Mouse (Mus musculus) spleen, embryonic (tissue): ENCODE measurements at regions not wholly inside any gene's neighbourhood (a gene's known extent, or its start where the extent isn't known, plus 50 kb on each side); places are given as distances from the start of the nearest gene placed in this dataset.

Experiments
- CTCF ChIA-PET: fragments of 350-600 bp; sonication (Branson Sonifier 250); formaldehyde crosslinking; loops from one replicate; lab custom pipeline; 2022; lab: Charles Lee

DNA sequence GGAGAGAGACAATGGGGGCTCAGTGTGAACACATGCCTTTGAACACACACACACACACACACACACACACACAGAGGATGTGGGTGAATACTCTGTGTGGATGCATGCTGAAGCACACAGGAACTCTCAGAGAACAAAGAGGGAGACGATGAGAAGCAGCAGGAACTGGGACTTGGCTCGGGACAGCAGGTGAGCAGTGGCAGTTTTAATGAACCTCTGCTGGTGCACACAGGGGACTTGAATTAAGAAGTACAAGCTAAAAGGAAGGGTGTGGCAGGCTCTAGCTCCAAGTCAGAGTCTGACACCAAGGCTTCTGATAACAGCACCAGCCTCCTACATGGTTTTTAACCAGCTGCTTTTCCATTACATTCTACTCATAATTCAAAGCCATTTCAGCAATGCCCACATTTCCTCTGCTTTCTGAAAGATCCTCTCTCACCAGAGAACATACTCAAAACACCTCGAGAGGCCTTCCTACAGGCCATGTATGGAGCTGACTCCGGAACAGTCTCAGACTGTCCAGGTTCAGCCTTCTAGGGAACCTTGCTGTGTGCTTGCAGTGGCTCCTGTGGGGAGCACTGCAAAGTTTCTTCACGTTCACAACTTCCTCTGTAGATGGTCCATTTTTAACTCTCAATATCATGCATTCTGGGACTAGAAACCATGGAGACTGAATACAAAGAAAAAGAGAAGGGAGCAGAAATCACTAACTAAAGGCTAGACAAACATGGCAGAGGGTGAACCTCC, 206.9 kb upstream of the Smim15 start:
- CTCF ChIA-PET: no interaction called here

- CTCF ChIA-PET: interaction anchor here (0.7 kb wide), 1 partner anchor 30 kb away, joined by 3 read pairs; no protein-coding TSS in a partner anchor
Observed at GRCm38 (mm10) chr13:107835756-107836385, 208.4 kb upstream of the Smim15 start.

GRCm38 (mm10) chr13:107831997-107832396, 212.2 kb upstream of the Smim15 start:
- CTCF ChIA-PET: no interaction called here

DNA sequence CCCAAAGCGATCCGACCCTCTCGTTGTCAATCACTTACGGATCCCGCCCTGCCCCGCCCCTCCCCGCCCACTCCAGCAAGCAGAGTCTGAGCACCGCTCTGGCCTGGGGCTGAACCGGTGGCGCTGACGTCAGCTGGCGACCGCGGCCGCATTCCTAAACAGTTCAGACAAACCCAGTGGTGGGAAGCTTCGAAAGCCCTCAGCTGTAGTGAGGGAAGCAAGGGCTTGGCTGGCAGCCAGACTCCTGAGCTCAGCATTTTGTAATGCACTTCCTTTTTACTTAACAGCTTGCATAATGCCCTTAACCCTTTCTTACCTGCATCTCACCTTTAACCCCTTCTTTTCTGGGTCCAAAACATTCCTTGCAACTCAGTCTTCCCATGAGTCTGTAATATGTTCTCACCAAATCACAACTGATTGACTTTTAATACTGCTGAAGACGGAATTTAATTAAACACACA, 213.0 kb upstream of the Smim15 start:
- CTCF ChIA-PET: no interaction called here

GRCm38 (mm10) chr13:107830281-107830680, 214.0 kb upstream of the Smim15 start:
- CTCF ChIA-PET: no interaction called here

GRCm38 (mm10) chr13:107829861-107830260, 214.4 kb upstream of the Smim15 start:
- CTCF ChIA-PET: no interaction called here

DNA sequence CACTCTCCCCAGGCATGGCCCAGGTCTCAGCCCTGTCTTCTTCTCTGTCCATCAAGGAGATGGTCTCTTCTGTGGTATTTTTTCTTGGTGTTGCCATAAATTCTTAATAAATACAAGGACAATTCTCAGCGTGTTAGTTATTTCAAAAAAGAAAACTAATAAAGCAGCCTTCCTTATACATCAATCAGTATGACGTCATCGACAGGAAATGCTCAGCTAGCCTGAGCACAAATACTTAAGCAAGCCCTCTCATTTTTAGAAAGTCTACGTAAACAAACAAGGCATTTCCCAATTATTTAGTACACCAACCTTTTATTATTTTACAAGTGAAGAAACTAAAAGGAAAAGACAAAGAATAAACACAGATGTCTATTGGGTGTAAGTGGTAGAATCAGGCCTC, 218.6 kb upstream of the Smim15 start:
- CTCF ChIA-PET: interaction anchor here (0.6 kb wide), 1 partner anchor 26 kb away, joined by 3 read pairs; no protein-coding TSS in a partner anchor

DNA sequence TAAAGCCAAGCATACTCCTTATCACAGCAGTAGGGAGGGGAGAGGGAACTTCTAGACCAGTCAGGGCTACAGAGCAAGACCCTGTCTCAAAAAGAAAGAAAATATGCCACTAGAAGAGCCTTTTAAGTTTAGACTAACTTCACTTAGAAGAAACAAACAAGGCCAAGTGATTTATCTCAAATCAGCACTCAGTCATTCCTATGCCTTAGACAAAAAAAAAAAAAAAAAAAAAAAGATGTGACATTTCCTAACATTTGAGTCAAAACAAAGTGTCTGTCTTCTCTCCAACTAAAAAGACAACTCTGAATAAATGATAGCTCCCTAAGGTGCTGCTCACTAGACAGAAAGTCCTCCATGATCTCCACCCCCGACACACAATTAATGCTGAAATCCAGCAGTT, 220.9 kb upstream of the Smim15 start:
- CTCF ChIA-PET: interaction anchor here (0.7 kb wide), 1 partner anchor 90 kb away, joined by 3 read pairs; no protein-coding TSS in a partner anchor

DNA sequence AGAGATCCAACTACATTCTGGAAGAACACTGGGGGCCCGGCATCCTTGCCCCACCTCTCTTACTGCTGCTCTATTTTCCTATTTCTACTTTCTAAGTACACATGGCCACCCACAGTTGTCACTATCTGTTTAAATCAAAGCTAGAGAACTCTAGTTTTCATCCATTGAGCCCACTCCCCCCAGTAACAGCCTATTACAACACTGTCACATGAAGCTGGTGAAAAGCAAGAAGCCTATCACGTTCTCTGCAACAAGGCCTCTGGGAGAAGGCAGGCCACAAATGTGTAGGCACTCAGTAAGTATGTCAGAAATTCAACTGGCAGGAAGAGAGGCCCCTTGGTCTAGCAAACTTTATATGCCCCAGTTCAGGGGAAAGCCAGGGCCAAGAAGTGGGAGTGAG, 222.0 kb upstream of the Smim15 start:
- CTCF ChIA-PET: no interaction called here

GRCm38 (mm10) chr13:107813562-107814161, 230.6 kb upstream of the Smim15 start:
- CTCF ChIA-PET: no interaction called here

DNA sequence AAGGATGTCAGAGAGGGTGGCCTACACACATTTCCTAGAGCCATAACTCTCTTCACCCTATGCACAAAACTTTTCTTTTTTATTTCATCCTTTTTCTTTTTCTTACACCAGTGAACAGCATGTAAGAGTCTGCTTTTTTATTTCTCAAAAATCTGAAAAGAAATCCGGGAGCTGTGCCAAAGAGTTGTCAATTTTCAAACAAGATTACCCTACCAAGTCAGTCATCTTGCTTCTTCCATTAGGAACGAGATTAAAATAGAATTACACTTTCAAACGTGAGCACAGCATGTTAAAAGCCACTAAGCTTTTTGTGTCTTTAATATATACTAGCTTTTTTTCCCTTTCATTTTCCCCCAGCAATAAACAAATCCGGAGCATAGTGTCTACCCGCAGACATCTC, 232.2 kb upstream of the Smim15 start:
- CTCF ChIA-PET: interaction anchor here (0.6 kb wide), 1 partner anchor 10 kb away, joined by 3 read pairs; no protein-coding TSS in a partner anchor

- CTCF ChIA-PET: no interaction called here
Observed at GRCm38 (mm10) chr13:107810802-107811192, 233.4 kb upstream of the Smim15 start.

- CTCF ChIA-PET: interaction anchor here (0.7 kb wide), 1 partner anchor 17 kb away, joined by 7 read pairs; no protein-coding TSS in a partner anchor
Observed at GRCm38 (mm10) chr13:107810060-107810801, 234.0 kb upstream of the Smim15 start.

DNA sequence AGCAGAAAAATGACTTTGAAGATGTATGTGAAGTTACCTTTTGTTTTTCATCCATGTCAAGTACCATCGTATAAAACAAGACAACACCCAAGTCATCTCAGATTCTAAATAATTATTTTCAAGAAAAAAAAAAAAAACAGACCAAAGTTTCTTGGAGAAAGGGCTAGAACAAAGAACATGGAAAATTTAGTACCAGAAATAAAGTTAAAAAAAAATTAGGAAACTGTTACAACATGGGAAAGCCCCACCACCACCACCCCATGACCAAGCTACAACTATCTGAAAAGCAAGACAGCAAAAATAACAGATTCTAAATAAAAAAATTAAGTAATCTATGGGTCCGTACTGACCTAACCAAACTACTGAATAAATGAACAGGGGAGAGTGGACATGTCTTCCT, 235.3 kb upstream of the Smim15 start:
- CTCF ChIA-PET: interaction anchor here (0.7 kb wide), 1 partner anchor 21 kb away, joined by 7 read pairs; no protein-coding TSS in a partner anchor

GRCm38 (mm10) chr13:107804418-107804817, 239.8 kb upstream of the Smim15 start:
- CTCF ChIA-PET: no interaction called here

DNA sequence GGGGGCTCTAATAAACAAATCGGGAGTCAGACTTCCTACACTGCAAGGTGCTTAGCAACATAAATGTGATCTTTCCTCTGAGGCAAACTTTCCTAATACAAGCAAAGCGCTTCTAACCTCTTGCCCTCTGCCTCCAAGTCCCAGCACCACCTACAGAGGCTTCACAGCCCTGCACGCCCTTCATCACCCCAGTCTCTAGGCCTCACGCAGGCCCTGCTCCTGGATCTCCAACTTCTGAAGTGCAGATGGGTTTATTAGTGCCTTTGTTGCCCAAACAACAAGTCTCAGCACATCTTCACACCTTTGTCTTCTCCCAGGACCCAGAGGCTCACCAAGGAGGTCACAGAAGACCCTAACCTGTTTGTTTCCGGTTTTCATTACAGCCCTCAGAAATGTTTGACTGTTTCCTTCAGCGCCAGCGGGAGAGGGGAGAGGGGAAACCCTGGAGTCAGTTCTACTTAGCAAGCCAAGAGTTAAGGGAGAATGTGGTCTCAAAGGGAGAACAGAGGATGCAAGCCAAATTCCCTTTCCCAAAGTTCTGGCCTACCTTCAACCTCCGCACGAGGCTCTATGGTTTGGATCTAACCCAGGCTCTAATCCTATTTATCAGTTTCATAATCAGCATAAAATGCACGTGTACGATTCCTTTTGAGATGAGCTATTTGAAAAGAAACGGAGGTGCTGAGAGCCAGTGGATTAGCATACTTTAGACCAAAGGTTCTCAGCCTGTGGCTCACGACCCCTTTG, 244.9 kb upstream of the Smim15 start:
- CTCF ChIA-PET: no interaction called here

GRCm38 (mm10) chr13:107798144-107798543, 246.1 kb upstream of the Smim15 start:
- CTCF ChIA-PET: no interaction called here

GRCm38 (mm10) chr13:107795516-107795915, 248.7 kb upstream of the Smim15 start:
- CTCF ChIA-PET: interaction anchor here (0.6 kb wide), 1 partner anchor 15 kb away, joined by 3 read pairs; no protein-coding TSS in a partner anchor

DNA sequence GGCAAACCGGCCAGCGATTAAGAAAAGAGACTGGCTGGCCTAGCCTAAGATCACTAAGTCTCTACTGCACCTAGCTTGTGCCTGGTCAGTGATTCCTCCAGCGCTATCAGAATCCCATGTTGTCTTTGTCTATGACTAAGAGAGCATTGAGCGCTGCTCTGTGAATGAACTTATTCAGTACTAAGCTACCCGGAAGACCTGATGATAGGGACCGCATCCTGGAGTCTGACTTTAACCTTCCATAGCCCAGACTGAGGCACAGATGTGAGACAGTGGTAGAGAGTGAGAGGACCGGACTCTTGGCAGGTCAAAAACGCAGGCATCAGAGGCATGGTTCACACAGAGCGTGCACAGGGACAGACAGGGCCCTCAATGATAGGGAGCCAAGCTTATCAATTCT, 252.5 kb upstream of the Smim15 start:
- CTCF ChIA-PET: no interaction called here

DNA sequence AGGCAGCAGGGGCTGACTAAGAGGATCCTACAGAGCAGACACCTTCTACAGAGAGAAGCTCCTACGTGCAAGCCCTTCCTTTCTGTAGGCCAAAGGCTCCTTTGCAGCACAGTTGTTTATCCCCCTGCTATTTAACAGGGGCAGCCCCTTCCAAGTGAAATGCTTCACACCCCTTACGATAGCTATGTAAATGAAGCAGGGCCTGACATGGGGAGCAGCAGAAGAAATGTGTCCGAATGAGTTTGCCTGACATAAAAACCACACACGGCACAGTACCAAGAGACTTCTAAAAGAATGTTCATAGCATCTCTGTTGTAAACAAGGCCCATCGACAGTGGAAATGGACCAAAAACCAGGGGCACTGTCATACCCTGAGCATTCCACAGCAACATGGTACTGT, 259.3 kb upstream of the Smim15 start:
- CTCF ChIA-PET: no interaction called here

- CTCF ChIA-PET: no interaction called here
Observed at GRCm38 (mm10) chr13:107781741-107782140, 262.5 kb upstream of the Smim15 start.
